Mouse (Mus musculus) heart, postnatal 0 days (tissue): ENCODE results near the gene Mettl17. TPM values are rescaled to one million over a fixed set of nuclear protein-coding genes. Genes with fewer than 3 reads are reported as not detected.
A peak's percentile ranks its signal among the peaks of the same experiment; 100 is the strongest.

Experiments used
- ATAC-seq: fragments of 200-750 bp; cut with Nextera tagmentation; 2 replicates; pipeline ENCODE4 v1.8.0; 2017; ENCODE audit warnings: low read depth, moderate number of reproducible peaks, moderate library complexity; ENCODE audit not compliant: insufficient read depth
- DNase-seq: peaks from one replicate; pipeline ENCODE4 v3.0.0-alpha.2; 2016; ENCODE audit warnings: low spot score
- H3K27ac ChIP-seq: fragments of 300-500 bp; sonication (generic); 2 replicates; pipeline ENCODE4 v1.5.1; 2014; ENCODE audit warnings: low read depth, mild to moderate bottlenecking
- H3K27me3 ChIP-seq: fragments of 300-500 bp; sonication (generic); 2 replicates; pipeline ENCODE4 v1.6.1; 2014; ENCODE audit warnings: low read length, mixed read lengths; ENCODE audit not compliant: control insufficient read depth, insufficient read depth
- H3K36me3 ChIP-seq: fragments of 300-500 bp; sonication (generic); replicated peaks from 2 replicates; pipeline ENCODE4 v1.6.1; 2014; ENCODE audit warnings: low read length, mixed read lengths; ENCODE audit not compliant: control insufficient read depth, insufficient read depth
- H3K4me1 ChIP-seq: fragments of 300-500 bp; sonication (generic); 2 replicates; pipeline ENCODE4 v1.6.1; 2014; ENCODE audit warnings: antibody characterized with exemption; ENCODE audit not compliant: control insufficient read depth, insufficient read depth
- H3K4me2 ChIP-seq: fragments of 300-500 bp; sonication (generic); 2 replicates; pipeline ENCODE4 v1.6.1; 2014; ENCODE audit warnings: low read depth, mild to moderate bottlenecking, low read length, moderate library complexity
- H3K4me3 ChIP-seq: fragments of 300-500 bp; sonication (generic); 2 replicates; pipeline ENCODE4 v1.5.1; 2014; ENCODE audit warnings: low read depth, low read length
- H3K9ac ChIP-seq: fragments of 300-500 bp; sonication (generic); replicated peaks from 2 replicates; pipeline ENCODE4 v1.6.1; 2014; ENCODE audit warnings: low read depth, low read length, mixed read lengths
- H3K9me3 ChIP-seq: fragments of 300-500 bp; sonication (generic); replicated peaks from 2 replicates; pipeline ENCODE4 v1.6.1; 2016; ENCODE audit warnings: low read length; ENCODE audit not compliant: control insufficient read depth
- CTCF ChIP-seq: IDR thresholded peaks from 2 replicates; pipeline ENCODE4 v1.5.1; 2016; ENCODE audit warnings: antibody characterized with exemption, control low read depth, low read depth
- EP300 ChIP-seq: IDR thresholded peaks from 2 replicates; pipeline ENCODE4 v1.6.1; 2016; ENCODE audit warnings: antibody characterized with exemption, low read depth
- WGBS: fragments of 180-500 bp; shearing (Covaris S2); extraction: QIAGEN DNeasy Blood & Tissue Kit; methylation state at CpG from one replicate; pipeline ENCODE4 v1.1.7; 2014; 5-methylcytosine and 5-hydroxymethylcytosine counted together
- polyA plus RNA-seq: library from polyadenylated mRNA; unstranded; fragments of >200 nt; fragmentation: Nextera tagmentation; extraction: Ambion mirVana; gene quantifications from 2 replicates; pipeline ENCODE4 v1.2.1, GENCODE M21; 2015
- total RNA-seq: library from RNA; depleted of rRNA; stranded (reverse); fragments of >200 nt; gene quantifications from 2 replicates; pipeline ENCODE4 v1.2.3, GENCODE M21; 2014; ENCODE audit warnings: low replicate concordance

The Mettl17 gene
- total and polyA plus RNA-seq, 2 experiments from 2014 or later = 21.6 to 27.2 TPM

DNA sequence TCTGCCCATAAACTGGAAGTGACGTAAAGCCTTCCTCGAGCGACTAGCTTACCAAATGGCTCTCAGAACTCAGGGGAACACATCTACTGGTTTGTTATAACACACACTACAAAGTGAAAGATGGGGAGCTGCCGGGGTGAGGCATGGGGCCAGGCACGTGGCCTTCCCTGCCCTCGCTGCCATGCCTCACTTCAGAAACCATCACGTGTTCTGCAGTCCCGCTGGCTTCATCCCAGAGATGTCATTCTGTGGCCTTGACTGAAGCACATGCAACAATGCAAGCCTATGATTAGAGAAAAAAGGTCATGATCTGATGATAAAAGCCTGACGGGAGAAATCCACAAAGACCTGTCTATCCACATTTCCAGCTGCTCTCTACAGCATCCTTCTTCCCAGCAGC is 12.9 kb upstream of the Mettl17 start:
- WGBS = 61% methylated on average over 9 of the region's 9 CpGs
- TF ChIP-seq EP300 = no peak
- no peak for TF ChIP-seq CTCF
- no peak overlapping the region for H3K4me2 ChIP-seq
- no peaks in the 10 kb centered on the region for H3K9me3 ChIP-seq
- no peaks in the 10 kb centered on the region for H3K27me3 ChIP-seq
- H3K4me3 ChIP-seq = no peak overlapping the region
- H3K36me3 ChIP-seq = no peaks in the 10 kb centered on the region
- DNase-seq (no peak), ATAC-seq (no peak)
- no peak overlapping the region for H3K9ac ChIP-seq
- H3K4me1 ChIP-seq = no peaks in the 10 kb centered on the region
- no peak overlapping the region for H3K27ac ChIP-seq

DNA sequence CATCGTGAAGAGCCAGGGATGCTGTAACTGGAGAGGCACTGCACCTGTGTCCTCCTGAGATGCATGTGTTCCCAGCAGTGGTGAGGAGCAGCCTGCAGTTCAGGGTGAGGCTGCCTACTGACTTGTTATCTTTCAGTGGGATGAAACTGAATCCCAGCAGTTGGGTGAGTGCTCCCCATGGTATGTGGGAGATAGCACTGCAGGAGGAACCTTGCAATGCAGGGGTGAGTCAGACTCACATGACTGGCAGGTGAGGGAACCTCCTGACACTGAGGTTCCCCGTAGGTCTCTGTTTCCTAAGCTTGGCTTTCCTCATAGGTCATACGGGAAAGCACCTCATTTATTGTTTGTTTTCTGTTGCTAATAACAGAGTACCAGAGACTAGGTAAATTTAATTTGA is 7.1 kb upstream of the Mettl17 start:
- no peak overlapping the region for H3K4me3 ChIP-seq
- H3K36me3 ChIP-seq = no peaks in the 10 kb centered on the region
- ATAC-seq (no peak), DNase-seq (no peak)
- H3K4me2 ChIP-seq = no peak overlapping the region
- WGBS = 69% methylated on average over 3 of the region's 3 CpGs
- H3K9me3 ChIP-seq = no peaks in the 10 kb centered on the region
- no peak overlapping the region for H3K27ac ChIP-seq
- H3K9ac ChIP-seq = no peak overlapping the region
- no peak for TF ChIP-seq EP300
- TF ChIP-seq CTCF = no peak
- no peaks in the 10 kb centered on the region for H3K27me3 ChIP-seq
- H3K4me1 ChIP-seq = no peaks in the 10 kb centered on the region

DNA sequence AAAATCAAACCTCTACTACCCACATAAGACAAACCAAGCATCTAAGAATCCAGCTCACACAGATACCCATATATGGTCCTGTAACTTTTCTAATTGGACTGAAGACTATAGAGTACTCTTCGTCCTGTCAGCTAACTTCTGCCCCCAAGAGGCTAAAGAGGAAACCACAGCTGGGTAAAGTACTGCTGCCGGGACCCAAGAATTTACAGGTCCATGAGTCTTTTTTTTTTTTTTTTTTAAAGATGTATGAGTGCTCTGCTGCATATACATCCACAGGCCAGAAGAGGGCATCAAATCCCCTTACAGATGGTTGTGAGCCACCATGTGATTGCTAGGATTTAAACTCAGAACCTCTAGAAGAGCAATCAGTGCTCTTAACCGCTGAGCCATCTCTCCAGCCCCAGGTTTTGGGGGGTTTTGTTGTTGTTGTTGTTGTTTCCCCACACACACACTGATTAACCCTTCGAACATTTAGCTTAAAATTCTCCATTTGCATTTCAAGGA is 1.1 kb upstream of the Mettl17 start:
- peak overlapping the region; percentile 78 for H3K4me3 ChIP-seq
- H3K27me3 ChIP-seq = no peaks in the 10 kb centered on the region
- H3K4me1 ChIP-seq = peaks cover 7% of the 10 kb centered on the region; the same call in 1 of the 2 replicates
- H3K9me3 ChIP-seq = no peaks in the 10 kb centered on the region
- peak; percentile 79 for DNase-seq
- 0 out of 2 replicates have a peak overlapping the region, but pooled peaks have one; percentile 48 for H3K9ac ChIP-seq
- H3K4me2 ChIP-seq = peak overlapping the region; percentile 95
- 3% methylated on average over 4 of the region's 4 CpGs for WGBS
- peak; percentile 48; the same call in 1 of the 2 replicates for ATAC-seq
- TF ChIP-seq EP300 = peak; percentile 39; the same call in 1 of the 2 replicates
- TF ChIP-seq CTCF = peak; percentile 70
- H3K36me3 ChIP-seq = peaks cover 21% of the 10 kb centered on the region
- H3K27ac ChIP-seq = peak overlapping the region; percentile 76

DNA sequence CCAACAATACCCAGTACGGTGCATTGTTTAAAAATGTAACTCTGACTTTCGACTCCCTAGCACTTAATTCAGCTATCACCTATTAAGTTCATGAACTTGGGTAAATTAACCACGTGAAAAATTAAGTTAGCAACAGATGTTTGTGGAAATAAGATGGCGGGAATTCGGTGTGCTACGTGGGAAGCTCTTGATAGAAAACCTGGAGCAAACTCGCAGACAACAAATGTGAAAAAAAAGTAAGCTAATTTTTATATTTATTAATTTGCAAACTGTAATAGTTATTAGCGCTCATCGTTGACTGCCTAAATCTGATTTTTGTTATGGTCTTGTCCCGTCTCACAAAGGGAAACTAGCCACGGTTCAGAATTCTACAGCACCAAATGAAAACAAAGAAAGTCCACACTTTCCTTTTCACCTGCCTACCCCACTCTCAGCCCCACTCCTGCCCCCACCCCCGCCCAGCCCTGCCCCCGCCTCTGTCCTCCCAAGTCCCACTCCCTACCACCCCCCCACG is 554 bp upstream of the Mettl17 start:
- no peak for TF ChIP-seq CTCF

DNA sequence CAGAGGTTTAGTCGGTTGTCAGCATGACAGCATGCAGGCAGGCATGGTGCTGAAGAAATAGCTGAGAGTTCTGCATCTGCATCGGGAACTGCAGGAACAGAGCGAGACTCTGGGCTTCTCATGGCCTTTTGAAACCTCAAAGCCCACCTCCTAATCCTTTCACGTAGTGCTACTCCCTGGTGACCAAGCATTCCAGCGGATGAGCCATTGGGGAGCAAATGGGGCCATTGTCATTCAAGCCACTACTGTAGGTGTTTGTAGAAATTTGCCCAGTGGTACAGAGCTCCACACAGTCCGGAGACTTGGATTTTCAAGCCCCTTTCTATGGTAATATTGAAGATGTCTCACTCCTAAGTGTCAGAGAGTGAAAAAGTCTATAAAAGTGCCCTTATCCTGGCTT is 1.4 kb downstream of the Mettl17 start:
- no peak overlapping the region for H3K9ac ChIP-seq
- peaks cover 7% of the 10 kb centered on the region; the same call in 1 of the 2 replicates for H3K4me1 ChIP-seq
- 61% methylated on average over 6 of the region's 6 CpGs for WGBS
- ATAC-seq (no peak), DNase-seq (no peak)
- H3K9me3 ChIP-seq = no peaks in the 10 kb centered on the region
- TF ChIP-seq CTCF (no peak), EP300 (no peak)
- H3K36me3 ChIP-seq = peaks cover 46% of the 10 kb centered on the region
- H3K4me2 ChIP-seq = no peak overlapping the region
- no peaks in the 10 kb centered on the region for H3K27me3 ChIP-seq
- H3K27ac ChIP-seq = no peak overlapping the region
- H3K4me3 ChIP-seq = no peak overlapping the region

More for the DNA sequence above, 554 bp upstream of the Mettl17 start:
- H3K27ac ChIP-seq = peak overlapping the region; percentile 76
- H3K4me1 ChIP-seq = peaks cover 7% of the 10 kb centered on the region; the same call in 1 of the 2 replicates
- WGBS = under 1% methylated on average over 14 of the region's 14 CpGs
- no peaks in the 10 kb centered on the region for H3K9me3 ChIP-seq
- H3K9ac ChIP-seq = peak overlapping the region; percentile 48
- DNase-seq (peak; percentile 36), ATAC-seq (0 out of 2 replicates have a peak, but pooled peaks have one; percentile 1)
- no peaks in the 10 kb centered on the region for H3K27me3 ChIP-seq
- peaks cover 26% of the 10 kb centered on the region for H3K36me3 ChIP-seq
- peak overlapping the region; percentile 78 for H3K4me3 ChIP-seq
- H3K4me2 ChIP-seq = peak overlapping the region; percentile 95

DNA sequence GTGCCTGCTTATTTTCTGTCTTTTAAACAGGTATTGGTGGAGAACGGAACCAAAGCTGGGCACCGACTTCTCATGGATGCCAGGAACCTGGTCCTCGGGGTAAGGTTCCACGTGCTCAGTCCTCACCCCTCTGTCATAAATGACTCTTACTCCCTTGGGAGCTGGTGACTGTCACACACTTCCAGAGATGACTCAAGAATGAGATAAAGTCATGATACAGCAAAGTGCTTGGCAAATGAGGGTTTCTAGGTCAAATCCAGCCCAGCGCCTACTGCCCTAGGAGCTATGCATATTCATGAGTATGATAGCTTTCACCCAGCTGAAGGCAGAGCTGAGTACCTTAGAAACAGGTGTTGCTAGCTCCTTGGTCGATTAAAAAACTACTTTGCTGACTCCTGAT is 5.2 kb downstream of the Mettl17 start:
- H3K27ac ChIP-seq = no peak overlapping the region
- H3K4me2 ChIP-seq = no peak overlapping the region
- peaks cover 63% of the 10 kb centered on the region for H3K36me3 ChIP-seq
- TF ChIP-seq EP300 = no peak
- no peak for TF ChIP-seq CTCF
- WGBS = 81% methylated on average over 6 of the region's 6 CpGs
- H3K4me1 ChIP-seq = peaks cover 7% of the 10 kb centered on the region; the same call in 1 of the 2 replicates
- ATAC-seq (no peak), DNase-seq (no peak)
- no peaks in the 10 kb centered on the region for H3K27me3 ChIP-seq
- no peaks in the 10 kb centered on the region for H3K9me3 ChIP-seq
- no peak overlapping the region for H3K4me3 ChIP-seq
- no peak overlapping the region for H3K9ac ChIP-seq
